Mouse (Mus musculus): Measurements from ENCODE around the gene Gm49388.

DNA sequence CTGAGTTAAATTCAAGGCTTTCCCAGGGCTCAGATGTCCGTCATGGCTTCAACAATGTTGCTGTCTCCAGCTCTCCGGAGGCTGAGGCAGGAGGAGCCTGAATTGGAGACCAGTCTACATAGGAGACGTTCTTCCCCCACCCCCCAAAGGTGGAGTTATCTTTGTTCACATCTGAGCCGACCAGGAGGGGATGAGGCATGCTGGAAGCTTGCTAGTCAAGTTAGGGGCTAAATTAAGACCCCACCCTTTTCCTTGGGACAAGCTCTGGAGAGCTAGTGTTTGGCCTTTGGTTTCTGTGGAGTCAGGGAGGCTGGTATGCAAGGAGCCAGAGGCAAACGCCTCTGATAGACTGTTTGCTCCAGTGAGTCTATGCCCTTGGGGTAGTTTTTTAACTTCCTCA, 32.2 kb upstream of the Gm49388 start:
- TF ChIP-seq CTCF (IDR thresholded peaks at IDR 0.05; ENCODE audit: control insufficient read depth, insufficient read depth, low read length) (no peak), POLR2A (IDR thresholded peaks at IDR 0.05; ENCODE audit: borderline replicate concordance, control insufficient read depth, low read depth, low read length) (no peak)

All from bone marrow, adult 2 months (tissue).